Mouse (Mus musculus) CH12.LX (cell line): Measurements from ENCODE around the gene Pum1. TPM values are rescaled to one million over a fixed set of nuclear protein-coding genes. Genes with fewer than 3 reads are reported as not detected.
A peak's percentile ranks its signal among the peaks of the same experiment; 100 is the strongest.

Experiments used
- DNase-seq: peaks from one replicate; pipeline ENCODE4 v3.0.0-alpha.2; 2013; ENCODE audit errors: extremely low read depth
- H3K27ac ChIP-seq: 2 replicates; pipeline ENCODE4 v1.5.1; 2012; ENCODE audit warnings: low read depth, mild to moderate bottlenecking, control low read depth, moderate library complexity; ENCODE audit not compliant: insufficient read depth
- H3K27me3 ChIP-seq: replicated peaks from 2 replicates; pipeline ENCODE3; 2012; ENCODE audit warnings: inconsistent platforms
- H3K36me3 ChIP-seq, 2 experiments: replicated peaks in 1 of 2; 2 replicates each; pipeline versions ENCODE3 to v1.6.1; 2012; ENCODE audit warnings: inconsistent platforms in 1 of 2, low read length in 1 of 2, mild to moderate bottlenecking in 1 of 2, mixed read lengths in 1 of 2, moderate library complexity in 1 of 2; ENCODE audit not compliant: control insufficient read depth in 1 of 2, insufficient read depth in 1 of 2
- H3K4me1 ChIP-seq, 2 experiments: 2 replicates each; pipeline ENCODE4 v1.6.1; 2012; ENCODE audit warnings: inconsistent platforms in 1 of 2, moderate library complexity in 1 of 2; ENCODE audit not compliant: insufficient read depth in 2 of 2, control insufficient read depth in 1 of 2
- H3K4me2 ChIP-seq: 2 replicates; pipeline ENCODE4 v1.6.1; 2012; ENCODE audit warnings: low read depth, mild to moderate bottlenecking, control low read depth; ENCODE audit not compliant: poor library complexity, insufficient read depth, severe bottlenecking
- H3K4me3 ChIP-seq, 3 experiments: fragments of 150-350 bp in 1 of 3; sonication (generic) in 1 of 3; replicated peaks in 1 of 3; 2 replicates each; pipeline versions ENCODE3 to v1.5.1; 2011 to 2012; ENCODE audit warnings: low read depth in 2 of 3, low read length in 2 of 3, mild to moderate bottlenecking in 2 of 3, moderate library complexity in 2 of 3, control low read depth in 1 of 3, improper control_type of control experiment in 1 of 3, inconsistent platforms in 1 of 3, mixed read lengths in 1 of 3; ENCODE audit not compliant: poor library complexity in 1 of 3
- H3K79me2 ChIP-seq: replicated peaks from 2 replicates; pipeline ENCODE4 v1.6.1; 2012; ENCODE audit warnings: mild to moderate bottlenecking, moderate library complexity; ENCODE audit not compliant: control insufficient read depth, poor library complexity, insufficient read depth, severe bottlenecking; ENCODE audit errors: extremely low read depth
- H3K9ac ChIP-seq: 2 replicates; pipeline ENCODE4 v1.6.1; 2012; ENCODE audit warnings: low read depth, mild to moderate bottlenecking, control low read depth, moderate library complexity; ENCODE audit not compliant: insufficient read depth
- H3K9me3 ChIP-seq: replicated peaks from 2 replicates; pipeline ENCODE3; 2012; ENCODE audit warnings: low read length, inconsistent platforms, mixed read lengths
- BHLHE40 ChIP-seq: IDR thresholded peaks from 2 replicates; pipeline ENCODE4 v1.6.1; 2011; ENCODE audit warnings: mild to moderate bottlenecking, low read depth, low read length, improper control_type of control experiment
- CHD1 ChIP-seq: IDR thresholded peaks from 2 replicates; pipeline ENCODE4 v1.6.1; 2012; ENCODE audit warnings: low read depth, low read length, improper control_type of control experiment, inconsistent platforms
- CTCF ChIP-seq, 2 experiments: IDR thresholded peaks in 1 of 2; conservative IDR thresholded peaks in 1 of 2; 2 replicates each; pipeline ENCODE4 v1.5.1; 2011 to 2012; ENCODE audit warnings: low read depth in 2 of 2, low read length in 2 of 2, improper control_type of control experiment in 1 of 2, inconsistent platforms in 1 of 2, mild to moderate bottlenecking in 1 of 2, moderate library complexity in 1 of 2
- E2F4 ChIP-seq: IDR thresholded peaks from 2 replicates; pipeline ENCODE4 v1.6.1; 2011; ENCODE audit warnings: low read depth, low read length, improper control_type of control experiment; ENCODE audit not compliant: insufficient replicate concordance
- IRF4 ChIP-seq: IDR thresholded peaks from 2 replicates; pipeline ENCODE4 v1.6.1; 2014; ENCODE audit warnings: low read depth, mild to moderate bottlenecking, inconsistent platforms, low read length, improper control_type of control experiment
- MAFK ChIP-seq: IDR thresholded peaks from 2 replicates; pipeline ENCODE4 v1.6.1; 2011; ENCODE audit warnings: low read length, improper control_type of control experiment; ENCODE audit not compliant: insufficient replicate concordance
- MAX ChIP-seq: IDR thresholded peaks from 2 replicates; pipeline ENCODE4 v1.6.1; 2011; ENCODE audit warnings: low read length, improper control_type of control experiment
- MAZ ChIP-seq: IDR thresholded peaks from 2 replicates; pipeline ENCODE4 v1.6.1; 2012; ENCODE audit warnings: low read depth, mild to moderate bottlenecking, inconsistent platforms, low read length, improper control_type of control experiment, moderate library complexity
- POLR2AphosphoS2 ChIP-seq: IDR thresholded peaks from 2 replicates; pipeline ENCODE4 v1.6.1; 2011; ENCODE audit warnings: low read depth, low read length, improper control_type of control experiment
- RAD21 ChIP-seq: IDR thresholded peaks from 2 replicates; pipeline ENCODE4 v1.6.1; 2011; ENCODE audit warnings: low read depth, mild to moderate bottlenecking, low read length, improper control_type of control experiment, moderate library complexity
- SIN3A ChIP-seq: IDR thresholded peaks from 2 replicates; pipeline ENCODE4 v1.6.1; 2012; ENCODE audit warnings: low read length, improper control_type of control experiment, inconsistent platforms
- SMC3 ChIP-seq: IDR thresholded peaks from 2 replicates; pipeline ENCODE4 v1.6.1; 2011; ENCODE audit warnings: low read depth, low read length, improper control_type of control experiment
- TBP ChIP-seq: conservative IDR thresholded peaks from 2 replicates; pipeline ENCODE4 v1.6.1; 2011; ENCODE audit warnings: low read depth, low read length, improper control_type of control experiment
- TCF12 ChIP-seq: IDR thresholded peaks from 2 replicates; pipeline ENCODE4 v1.6.1; 2014; ENCODE audit warnings: low read depth, mild to moderate bottlenecking, inconsistent platforms, low read length, improper control_type of control experiment
- USF1 ChIP-seq: IDR thresholded peaks from 2 replicates; pipeline ENCODE4 v1.6.1; 2014; ENCODE audit warnings: low read depth, mild to moderate bottlenecking, inconsistent platforms, low read length, improper control_type of control experiment
- USF2 ChIP-seq: conservative IDR thresholded peaks from 2 replicates; pipeline ENCODE4 v1.6.1; 2011; ENCODE audit warnings: low read depth, low read length, improper control_type of control experiment
- ZC3H11A ChIP-seq: IDR thresholded peaks from 2 replicates; pipeline ENCODE4 v1.6.1; 2012; ENCODE audit warnings: low read depth, mild to moderate bottlenecking, inconsistent platforms, low read length, improper control_type of control experiment
- ZMIZ1 ChIP-seq: IDR thresholded peaks from 2 replicates; pipeline ENCODE4 v1.6.1; 2012; ENCODE audit warnings: low read depth, mild to moderate bottlenecking, inconsistent platforms, low read length, improper control_type of control experiment
- ZNF384 ChIP-seq: IDR thresholded peaks from 2 replicates; pipeline ENCODE4 v1.6.1; 2012; ENCODE audit warnings: low read depth, low read length, improper control_type of control experiment, inconsistent platforms
- dilution Hi-C: fragments of 300-500 bp; cut with MboI; formaldehyde crosslinking; loops from 2 replicates; pipeline ENCODE4 v1.14.3; 2020; ENCODE audit warnings: low sequenced_read_pairs; ENCODE audit not compliant: extremely low pct_unique_long_range_greater_than_20kb, extremely low pct_ligation_motif_present
- in situ Hi-C: fragments of 300-500 bp; cut with MboI; formaldehyde crosslinking; loops from 3 replicates; pipeline ENCODE4 v1.14.3; 2019; ENCODE audit warnings: low sequenced_read_pairs, low pct_ligation_motif_present, low pct_unique_long_range_greater_than_20kb, mixed read lengths
- polyA plus RNA-seq: library from polyadenylated mRNA; unstranded; fragments of >175 nt; gene quantifications from 2 replicates; pipeline ENCODE4 v1.2.1, GENCODE M21; 2012; ENCODE audit warnings: low read depth; ENCODE audit not compliant: insufficient read length
- total RNA-seq, 2 experiments: library from RNA; depleted of rRNA; stranded (reverse); fragments of 300-350 nt in 1 of 2; fragments of >200 nt in 1 of 2; gene quantifications; 2 replicates each; pipeline ENCODE4 v1.2.3; 2012 to 2014

Gene Pum1
- total and polyA plus RNA-seq, 3 experiments: 17.1 to 41.0 (median 38.0) TPM

GRCm38 (mm10) chr4:130784755-130785154 lies 121.6 kb downstream of the Pum1 start:
- H3K36me3 ChIP-seq: peaks cover 14 to 36% of the 10 kb centered on the region in 2 experiments
- peaks cover 0 to 30% of the 10 kb centered on the region in 2 experiments; a peak in 2 of 4 replicates for H3K4me1 ChIP-seq
- no peak overlapping the region for H3K4me2 ChIP-seq
- no peak overlapping the region for H3K9ac ChIP-seq
- no peaks in the 10 kb centered on the region for H3K9me3 ChIP-seq
- no peaks in the 10 kb centered on the region for H3K79me2 ChIP-seq
- peak; percentile 45 for DNase-seq
- dilution Hi-C loops (no loop called here), in situ Hi-C loops (loop anchor here (5.0 kb wide), 2 partner anchors 93 to 163 kb away; no protein-coding TSS in a partner anchor)
- peaks cover 2% of the 10 kb centered on the region for H3K27me3 ChIP-seq
- H3K4me3 ChIP-seq: no peak overlapping the region
- TF ChIP-seq SMC3 (peak; percentile 78), RAD21 (peak; percentile 84), ZMIZ1 (no peak), SIN3A (no peak), IRF4 (no peak), TBP (no peak), ZC3H11A (no peak), USF2 (no peak), CTCF (conservative IDR thresholded peaks at IDR 0.05 in 1 of 2, IDR thresholded peaks at IDR 0.05 in 1 of 2; ENCODE audit: low read depth in 2 of 2, low read length in 2 of 2) (peak; percentile 15 to 82; a peak in 3 of 4 replicates)
- H3K27ac ChIP-seq: no peak overlapping the region

- H3K27ac ChIP-seq: no peak overlapping the region
- no peak for TF ChIP-seq MAX
- TF ChIP-seq USF1: no peak
- no peak for TF ChIP-seq ZNF384
- TF ChIP-seq TCF12: no peak
- no peak for TF ChIP-seq POLR2AphosphoS2
- no peak for TF ChIP-seq CHD1
- no peak for TF ChIP-seq MAZ
- TF ChIP-seq ZMIZ1: no peak
- no peak for TF ChIP-seq E2F4
- no peak for TF ChIP-seq BHLHE40
- TF ChIP-seq MAFK: no peak
- TF ChIP-seq ZC3H11A: no peak
- dilution Hi-C loops: no loop called here
These were observed 124.4 kb downstream of the Pum1 start for GRCm38 (mm10) chr4:130787530-130787929.

More at GRCm38 (mm10) chr4:130787530-130787929, 124.4 kb downstream of the Pum1 start:
- no peak overlapping the region for H3K9ac ChIP-seq
- in situ Hi-C loops: loop anchor here (5.0 kb wide), 2 partner anchors 90 to 160 kb away; no protein-coding TSS in a partner anchor
- no peaks in the 10 kb centered on the region for H3K79me2 ChIP-seq
- peaks cover 0 to 13% of the 10 kb centered on the region in 2 experiments for H3K36me3 ChIP-seq
- H3K9me3 ChIP-seq: no peaks in the 10 kb centered on the region
- no peak for DNase-seq
- peaks cover 23% of the 10 kb centered on the region for H3K27me3 ChIP-seq
- peaks cover 0 to 10% of the 10 kb centered on the region in 2 experiments; a peak in 2 of 4 replicates for H3K4me1 ChIP-seq
- no peak overlapping the region for H3K4me2 ChIP-seq
- no peak overlapping the region for H3K4me3 ChIP-seq
